Mouse (Mus musculus) MEL (cell line): ENCODE results near the gene Rapgef6. TPM values are rescaled to one million over a fixed set of nuclear protein-coding genes. Genes with fewer than 3 reads are reported as not detected.
A peak's percentile ranks its signal among the peaks of the same experiment; 100 is the strongest.

Experiments used
- DNase-seq: peaks from one replicate; pipeline ENCODE4 v3.0.0; 2011; ENCODE audit warnings: low read depth, low spot score
- H3K27ac ChIP-seq: 2 replicates; pipeline ENCODE4 v1.5.1; 2012; ENCODE audit warnings: low read depth, mild to moderate bottlenecking, control low read depth, low read length, moderate library complexity; ENCODE audit not compliant: control insufficient read depth
- H3K27me3 ChIP-seq, 2 experiments: fragments of 150-350 bp in 1 of 2; sonication (generic) in 1 of 2; 2 replicates each; pipeline ENCODE4 v1.6.1; 2012; ENCODE audit warnings: low read length in 2 of 2, mild to moderate bottlenecking in 2 of 2, improper control_type of control experiment in 1 of 2, moderate library complexity in 1 of 2; ENCODE audit not compliant: insufficient read depth in 2 of 2, control insufficient read depth in 1 of 2
- H3K36me3 ChIP-seq, 2 experiments: 2 replicates each; pipeline ENCODE4 v1.6.1; 2012 to 2014; ENCODE audit warnings: low read length in 2 of 2, improper control_type of control experiment in 1 of 2, inconsistent platforms in 1 of 2, mild to moderate bottlenecking in 1 of 2; ENCODE audit not compliant: insufficient read depth in 2 of 2, control insufficient read depth in 1 of 2
- H3K4me1 ChIP-seq, 2 experiments: fragments of 150-350 bp in 1 of 2; sonication (generic) in 1 of 2; 2 replicates each; pipeline ENCODE4 v1.6.1; 2012; ENCODE audit warnings: low read length in 2 of 2, improper control_type of control experiment in 1 of 2, mild to moderate bottlenecking in 1 of 2; ENCODE audit not compliant: insufficient read depth in 2 of 2, control insufficient read depth in 1 of 2
- H3K4me3 ChIP-seq, 2 experiments: fragments of 150-350 bp in 1 of 2; sonication (generic) in 1 of 2; 2 replicates each; pipeline ENCODE4 v1.5.1; 2012; ENCODE audit warnings: low read depth in 2 of 2, low read length in 2 of 2, mild to moderate bottlenecking in 2 of 2, moderate library complexity in 2 of 2, control low read depth in 1 of 2, improper control_type of control experiment in 1 of 2; ENCODE audit not compliant: control insufficient read depth in 1 of 2, insufficient read depth in 1 of 2
- H3K79me2 ChIP-seq: 2 replicates; pipeline ENCODE4 v1.6.1; 2012; ENCODE audit warnings: mild to moderate bottlenecking, low read length, moderate library complexity; ENCODE audit not compliant: control insufficient read depth, poor library complexity, insufficient read depth
- H3K9ac ChIP-seq: 2 replicates; pipeline ENCODE4 v1.6.1; 2012; ENCODE audit warnings: low read depth, mild to moderate bottlenecking, control low read depth, low read length, moderate library complexity; ENCODE audit not compliant: control insufficient read depth, poor library complexity, severe bottlenecking
- H3K9me3 ChIP-seq: fragments of 150-350 bp; sonication (generic); replicated peaks from 2 replicates; pipeline ENCODE4 v1.6.1; 2012; ENCODE audit warnings: mild to moderate bottlenecking, low read length, improper control_type of control experiment, moderate library complexity; ENCODE audit not compliant: insufficient read depth
- BHLHE40 ChIP-seq: IDR thresholded peaks from 2 replicates; pipeline ENCODE4 v1.6.1; 2012; ENCODE audit warnings: low read depth, mild to moderate bottlenecking, inconsistent platforms, low read length, improper control_type of control experiment, borderline replicate concordance
- CHD2 ChIP-seq: IDR thresholded peaks from 2 replicates; pipeline ENCODE4 v1.6.1; 2011; ENCODE audit warnings: low read length, improper control_type of control experiment
- ELF1 ChIP-seq: IDR thresholded peaks from 2 replicates; pipeline ENCODE4 v1.6.1; 2014; ENCODE audit warnings: low read depth, mild to moderate bottlenecking, inconsistent platforms, low read length, improper control_type of control experiment, moderate library complexity
- GABPA ChIP-seq: IDR thresholded peaks from 2 replicates; pipeline ENCODE4 v1.6.1; 2012; ENCODE audit warnings: low read depth, mild to moderate bottlenecking, inconsistent platforms, low read length, improper control_type of control experiment, moderate library complexity
- GATA1 ChIP-seq: IDR thresholded peaks from 2 replicates; pipeline ENCODE4 v1.6.1; 2011; ENCODE audit warnings: low read depth, low read length, improper control_type of control experiment
- JUND ChIP-seq: IDR thresholded peaks from 2 replicates; pipeline ENCODE4 v1.6.1; 2011; ENCODE audit warnings: low read depth, mild to moderate bottlenecking, improper control_type of control experiment, low read length
- MAFK ChIP-seq: IDR thresholded peaks from 2 replicates; pipeline ENCODE4 v1.6.1; 2011; ENCODE audit warnings: low read depth, mild to moderate bottlenecking, low read length, improper control_type of control experiment, borderline replicate concordance
- MXI1 ChIP-seq: IDR thresholded peaks from 2 replicates; pipeline ENCODE4 v1.6.1; 2011; ENCODE audit warnings: mild to moderate bottlenecking, low read depth, low read length, improper control_type of control experiment
- MYB ChIP-seq: IDR thresholded peaks from 2 replicates; pipeline ENCODE4 v1.6.1; 2011; ENCODE audit warnings: mild to moderate bottlenecking, low read depth, low read length, improper control_type of control experiment
- MYC ChIP-seq: IDR thresholded peaks from 2 replicates; pipeline ENCODE4 v1.6.1; 2011; ENCODE audit warnings: low read depth, mild to moderate bottlenecking, low read length, improper control_type of control experiment, moderate library complexity
- NRF1 ChIP-seq: IDR thresholded peaks from 2 replicates; pipeline ENCODE4 v1.6.1; 2014; ENCODE audit warnings: low read depth, mild to moderate bottlenecking, inconsistent platforms, low read length, improper control_type of control experiment, moderate library complexity; ENCODE audit not compliant: poor library complexity, insufficient read depth, severe bottlenecking
- POLR2A ChIP-seq, 2 experiments: IDR thresholded peaks; 2 replicates each; pipeline ENCODE4 v1.6.1; 2011 to 2012; ENCODE audit warnings: low read length in 2 of 2, mild to moderate bottlenecking in 2 of 2, control low read depth in 1 of 2, improper control_type of control experiment in 1 of 2, low read depth in 1 of 2, moderate library complexity in 1 of 2; ENCODE audit not compliant: control insufficient read depth in 1 of 2, insufficient read depth in 1 of 2, poor library complexity in 1 of 2
- POLR2AphosphoS2 ChIP-seq: IDR thresholded peaks from 2 replicates; pipeline ENCODE4 v1.6.1; 2011; ENCODE audit warnings: low read length, improper control_type of control experiment
- POLR2AphosphoS5 ChIP-seq: IDR thresholded peaks from 2 replicates; pipeline ENCODE4 v1.6.1; 2012; ENCODE audit warnings: low read depth, borderline replicate concordance, mild to moderate bottlenecking, inconsistent platforms, low read length, moderate library complexity, mixed read lengths
- RCOR1 ChIP-seq: IDR thresholded peaks from 2 replicates; pipeline ENCODE4 v1.6.1; 2012; ENCODE audit warnings: low read depth, mild to moderate bottlenecking, inconsistent platforms, low read length, improper control_type of control experiment
- SIN3A ChIP-seq: IDR thresholded peaks from 2 replicates; pipeline ENCODE4 v1.6.1; 2012; ENCODE audit warnings: low read length, improper control_type of control experiment, inconsistent platforms
- TAL1 ChIP-seq: IDR thresholded peaks from 2 replicates; pipeline ENCODE4 v1.6.1; 2012; ENCODE audit warnings: mild to moderate bottlenecking, inconsistent platforms, low read length, moderate library complexity, mixed read lengths
- TCF12 ChIP-seq: IDR thresholded peaks from 2 replicates; pipeline ENCODE4 v1.6.1; 2014; ENCODE audit warnings: low read depth, mild to moderate bottlenecking, inconsistent platforms, low read length, improper control_type of control experiment, moderate library complexity
- UBTF ChIP-seq: IDR thresholded peaks from 2 replicates; pipeline ENCODE4 v1.6.1; 2012; ENCODE audit warnings: low read depth, mild to moderate bottlenecking, inconsistent platforms, low read length, improper control_type of control experiment, moderate library complexity, borderline replicate concordance; ENCODE audit not compliant: insufficient read depth
- USF1 ChIP-seq: IDR thresholded peaks from 2 replicates; pipeline ENCODE4 v1.6.1; 2014; ENCODE audit warnings: low read depth, mild to moderate bottlenecking, inconsistent platforms, low read length, improper control_type of control experiment, moderate library complexity
- USF2 ChIP-seq, 2 experiments: IDR thresholded peaks; 2 replicates each; pipeline ENCODE4 v1.6.1; 2011 to 2012; ENCODE audit warnings: improper control_type of control experiment in 2 of 2, low read length in 2 of 2, borderline replicate concordance in 1 of 2, inconsistent platforms in 1 of 2, low read depth in 1 of 2, mild to moderate bottlenecking in 1 of 2; ENCODE audit not compliant: insufficient read depth in 1 of 2
- ZC3H11A ChIP-seq: IDR thresholded peaks from 2 replicates; pipeline ENCODE4 v1.6.1; 2012; ENCODE audit warnings: low read depth, mild to moderate bottlenecking, inconsistent platforms, low read length, improper control_type of control experiment
- polyA plus RNA-seq, 2 experiments: library from polyadenylated mRNA; stranded (reverse) in 1 of 2; unstranded in 1 of 2; fragments of >175 nt in 1 of 2; fragments of >200 nt in 1 of 2; gene quantifications; 2 replicates each; pipeline versions ENCODE4 v1.2.1 to v1.2.4; 2012; ENCODE audit warnings: low replicate concordance in 2 of 2, low read depth in 1 of 2; ENCODE audit not compliant: insufficient read length in 2 of 2, insufficient read depth in 1 of 2, missing spikeins in 1 of 2
- total RNA-seq: library from RNA; depleted of rRNA; stranded (reverse); fragments of 300-350 nt; gene quantifications from 2 replicates; pipeline ENCODE4 v1.2.3, GENCODE M21; 2012

The Rapgef6 gene
- total and polyA plus RNA-seq, 3 experiments, result 21.1 to 31.8 TPM; not detected in 1

DNA sequence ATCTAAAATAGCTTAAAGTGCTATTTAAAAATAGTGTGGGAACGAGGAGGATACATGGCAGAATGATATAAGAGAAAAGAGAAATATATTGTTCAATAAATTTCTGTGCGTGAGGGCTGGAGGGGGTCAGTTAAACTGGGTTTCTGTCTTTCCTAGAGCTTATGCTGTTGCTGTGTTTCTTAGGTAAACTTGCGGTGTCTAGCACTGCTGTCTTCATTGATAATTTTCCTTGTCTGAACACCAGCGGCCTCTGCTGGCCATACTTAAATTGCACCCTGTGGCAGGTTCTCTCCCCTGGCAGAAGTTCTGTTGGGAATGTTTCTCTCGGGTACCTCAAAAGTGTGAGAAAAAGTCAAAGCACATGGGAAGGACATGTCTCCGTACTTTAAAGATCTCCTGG is 12.2 kb downstream of the Rapgef6 start (continued):
- TF ChIP-seq MAFK (no peak), BHLHE40 (peak; percentile 51)

DNA sequence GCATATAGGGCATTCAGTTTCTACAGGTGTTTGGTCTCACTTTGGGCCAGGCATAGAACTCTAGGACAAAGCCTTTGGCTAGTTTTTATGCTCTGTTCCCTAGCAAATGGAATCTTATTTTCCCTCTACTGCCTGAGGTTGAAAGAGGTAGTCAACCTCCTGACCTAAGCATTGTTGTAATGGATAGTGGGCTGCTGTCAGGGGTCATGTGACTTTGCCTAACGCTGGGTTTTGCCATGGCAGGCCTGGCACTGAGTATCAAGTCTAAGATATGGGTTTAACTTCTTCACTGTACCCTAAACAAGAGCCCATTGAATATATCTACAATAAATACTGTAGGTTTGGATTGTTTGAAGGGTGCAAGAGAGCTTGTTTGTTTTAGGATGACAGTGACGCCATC is 16.4 kb downstream of the Rapgef6 start:
- no peaks in the 10 kb centered on the region for H3K27me3 ChIP-seq
- peaks cover 0 to 44% of the 10 kb centered on the region in 2 experiments; a peak in 3 of 4 replicates for H3K36me3 ChIP-seq
- H3K9me3 ChIP-seq, result no peaks in the 10 kb centered on the region
- DNase-seq, result no peak
- no peak overlapping the region for H3K9ac ChIP-seq
- no peak overlapping the region for H3K27ac ChIP-seq
- no peak overlapping the region for H3K4me3 ChIP-seq
- no peak for TF ChIP-seq JUND
- peak; percentile 61; the same call in 1 of the 2 replicates for TF ChIP-seq USF1
- no peak for TF ChIP-seq GABPA
- no peak for TF ChIP-seq POLR2AphosphoS5
- TF ChIP-seq USF2 (IDR thresholded peaks at IDR 0.05; ENCODE audit: borderline replicate concordance in 1 of 2, insufficient read depth in 1 of 2, low read depth in 1 of 2, low read length in 2 of 2), result no peak
- TF ChIP-seq CHD2, result no peak
- no peak for TF ChIP-seq GATA1
- no peak for TF ChIP-seq MYB
- peaks cover 54% of the 10 kb centered on the region for H3K79me2 ChIP-seq
- peaks cover 13 to 30% of the 10 kb centered on the region in 2 experiments for H3K4me1 ChIP-seq

DNA sequence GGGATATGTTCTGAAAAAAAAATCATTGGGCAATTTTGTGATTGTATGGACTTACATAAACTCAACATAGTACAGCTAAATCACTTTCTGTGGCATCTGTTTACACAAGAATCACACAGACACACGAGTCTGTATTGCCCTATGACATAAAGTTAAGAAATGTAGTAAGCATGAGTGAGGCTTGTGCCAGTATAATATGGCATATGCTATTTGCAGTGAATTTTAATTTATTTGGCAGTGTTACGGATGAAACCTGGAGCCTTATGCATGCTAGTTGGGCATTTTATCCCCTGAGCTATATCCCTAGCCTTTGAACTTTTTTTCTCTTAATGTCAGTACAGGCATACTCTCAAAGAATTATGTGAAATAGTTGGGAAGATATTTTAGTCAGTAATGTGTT is 16.8 kb downstream of the Rapgef6 start:
- H3K79me2 ChIP-seq, result peaks cover 52% of the 10 kb centered on the region
- H3K4me3 ChIP-seq, result no peak overlapping the region
- no peaks in the 10 kb centered on the region for H3K9me3 ChIP-seq
- H3K27ac ChIP-seq, result no peak overlapping the region
- peaks cover 1 to 40% of the 10 kb centered on the region in 2 experiments; a peak in 3 of 4 replicates for H3K36me3 ChIP-seq
- H3K27me3 ChIP-seq, result no peaks in the 10 kb centered on the region
- H3K4me1 ChIP-seq, result peaks cover 13 to 30% of the 10 kb centered on the region in 2 experiments
- H3K9ac ChIP-seq, result no peak overlapping the region
- TF ChIP-seq ELF1, result no peak
- TF ChIP-seq ZC3H11A, result no peak
- TF ChIP-seq RCOR1, result no peak
- TF ChIP-seq MYB, result no peak
- no peak for TF ChIP-seq USF1
- no peak for TF ChIP-seq POLR2A (IDR thresholded peaks at IDR 0.05; ENCODE audit: control insufficient read depth in 1 of 2, insufficient read depth in 1 of 2, low read depth in 1 of 2, low read length in 2 of 2, poor library complexity in 1 of 2)
- TF ChIP-seq GABPA, result no peak
- no peak for TF ChIP-seq USF2 (IDR thresholded peaks at IDR 0.05; ENCODE audit: borderline replicate concordance in 1 of 2, insufficient read depth in 1 of 2, low read depth in 1 of 2, low read length in 2 of 2)
- TF ChIP-seq SIN3A, result no peak
- no peak for TF ChIP-seq NRF1
- no peak for TF ChIP-seq BHLHE40
- TF ChIP-seq UBTF, result no peak
- no peak for TF ChIP-seq POLR2AphosphoS5
- no peak for TF ChIP-seq TCF12
- TF ChIP-seq MXI1, result no peak
- TF ChIP-seq TAL1, result no peak
- no peak for TF ChIP-seq POLR2AphosphoS2
- TF ChIP-seq MYC, result no peak
- no peak for DNase-seq
